Mouse (Mus musculus): ENCODE results near the gene Nfasc. TPM values are rescaled to one million over a fixed set of nuclear protein-coding genes. Genes with fewer than 3 reads are reported as not detected.

Nfasc gene
- polyA plus RNA-seq, 1 experiment = 120 TPM

- Histone ChIP-seq H3K27me3 (ENCODE audit: control insufficient read depth, insufficient read depth, low read length) (no peaks in the 10 kb centered on the region), H3K4me1 (ENCODE audit: control insufficient read depth, insufficient read depth, low read length) (peaks cover 80% of the 10 kb centered on the region), H3K4me3 (replicated peaks; ENCODE audit: insufficient read depth, low read depth, low read length) (no peak overlapping the region), H3K27ac (ENCODE audit: insufficient read depth, low read length) (peak overlapping the region; percentile 85)
- DNase-seq = peak; percentile 91 to 95
- peak; percentile 24; the same call in 1 of the 2 replicates for TF ChIP-seq CTCF (IDR thresholded peaks at IDR 0.05; ENCODE audit: borderline replicate concordance, insufficient read depth, low read depth, low read length)
- TF ChIP-seq POLR2A (IDR thresholded peaks at IDR 0.05; ENCODE audit: borderline replicate concordance, insufficient read depth, low read length) = no peak
- 12% methylated on average over 19 of the region's 19 CpGs for WGBS
Observed at GRCm38 (mm10) chr1:132528647-132529334, 212.8 kb downstream of the Nfasc start.

- peaks cover 73% of the 10 kb centered on the region for H3K4me1 ChIP-seq (ENCODE audit: control insufficient read depth, insufficient read depth, low read length)
- peak; percentile 49 to 52 for DNase-seq
- peak overlapping the region; percentile 85 for H3K27ac ChIP-seq (ENCODE audit: insufficient read depth, low read length)
- WGBS = 25% methylated on average over 13 of the region's 13 CpGs
- no peaks in the 10 kb centered on the region for H3K27me3 ChIP-seq (ENCODE audit: control insufficient read depth, insufficient read depth, low read length)
- no peak overlapping the region for H3K4me3 ChIP-seq (replicated peaks; ENCODE audit: insufficient read depth, low read depth, low read length)
- TF ChIP-seq POLR2A (IDR thresholded peaks at IDR 0.05; ENCODE audit: borderline replicate concordance, insufficient read depth, low read length) (no peak), CTCF (IDR thresholded peaks at IDR 0.05; ENCODE audit: borderline replicate concordance, insufficient read depth, low read depth, low read length) (no peak)
Observed at GRCm38 (mm10) chr1:132528071-132528470, 213.5 kb downstream of the Nfasc start.

GRCm38 (mm10) chr1:132525832-132526231, 215.8 kb downstream of the Nfasc start:
- Histone ChIP-seq H3K27ac (ENCODE audit: insufficient read depth, low read length) (peak overlapping the region; percentile 85), H3K27me3 (ENCODE audit: control insufficient read depth, insufficient read depth, low read length) (no peaks in the 10 kb centered on the region), H3K4me3 (replicated peaks; ENCODE audit: insufficient read depth, low read depth, low read length) (no peak overlapping the region), H3K4me1 (ENCODE audit: control insufficient read depth, insufficient read depth, low read length) (peaks cover 51% of the 10 kb centered on the region)
- TF ChIP-seq POLR2A (IDR thresholded peaks at IDR 0.05; ENCODE audit: borderline replicate concordance, insufficient read depth, low read length) = no peak
- peak; percentile 65 for TF ChIP-seq CTCF (IDR thresholded peaks at IDR 0.05; ENCODE audit: borderline replicate concordance, insufficient read depth, low read depth, low read length)
- WGBS = 2% methylated on average over 10 of the region's 10 CpGs
- DNase-seq = peak; percentile 82 to 87

GRCm38 (mm10) chr1:132523920-132524319, 217.7 kb downstream of the Nfasc start:
- H3K27ac ChIP-seq (ENCODE audit: insufficient read depth, low read length) = no peak overlapping the region
- H3K4me1 ChIP-seq (ENCODE audit: control insufficient read depth, insufficient read depth, low read length) = peaks cover 48% of the 10 kb centered on the region
- peak; percentile 49 to 61 for DNase-seq
- H3K27me3 ChIP-seq (ENCODE audit: control insufficient read depth, insufficient read depth, low read length) = no peaks in the 10 kb centered on the region
- WGBS = 35% methylated on average over 4 of the region's 4 CpGs
- peak; percentile 60 for TF ChIP-seq CTCF (IDR thresholded peaks at IDR 0.05; ENCODE audit: borderline replicate concordance, insufficient read depth, low read depth, low read length)
- TF ChIP-seq POLR2A (IDR thresholded peaks at IDR 0.05; ENCODE audit: borderline replicate concordance, insufficient read depth, low read length) = no peak
- H3K4me3 ChIP-seq (replicated peaks; ENCODE audit: insufficient read depth, low read depth, low read length) = no peak overlapping the region

GRCm38 (mm10) chr1:132523048-132523447, 218.5 kb downstream of the Nfasc start:
- peak in 1 of 2 experiments; percentile 26 for DNase-seq
- WGBS = 31% methylated on average over 8 of the region's 8 CpGs
- peaks cover 49% of the 10 kb centered on the region for H3K4me1 ChIP-seq (ENCODE audit: control insufficient read depth, insufficient read depth, low read length)
- H3K27ac ChIP-seq (ENCODE audit: insufficient read depth, low read length) = no peak overlapping the region
- TF ChIP-seq POLR2A (IDR thresholded peaks at IDR 0.05; ENCODE audit: borderline replicate concordance, insufficient read depth, low read length) = no peak
- no peak for TF ChIP-seq CTCF (IDR thresholded peaks at IDR 0.05; ENCODE audit: borderline replicate concordance, insufficient read depth, low read depth, low read length)
- H3K4me3 ChIP-seq (replicated peaks; ENCODE audit: insufficient read depth, low read depth, low read length) = no peak overlapping the region
- H3K27me3 ChIP-seq (ENCODE audit: control insufficient read depth, insufficient read depth, low read length) = no peaks in the 10 kb centered on the region

- 32% methylated on average over 2 of the region's 6 CpGs for WGBS
- Histone ChIP-seq H3K4me1 (ENCODE audit: control insufficient read depth, insufficient read depth, low read length) (peaks cover 28% of the 10 kb centered on the region), H3K4me3 (replicated peaks; ENCODE audit: insufficient read depth, low read depth, low read length) (no peak overlapping the region), H3K27ac (ENCODE audit: insufficient read depth, low read length) (no peak overlapping the region), H3K27me3 (ENCODE audit: control insufficient read depth, insufficient read depth, low read length) (no peaks in the 10 kb centered on the region)
- peak; percentile 38 to 41 for DNase-seq
- TF ChIP-seq POLR2A (IDR thresholded peaks at IDR 0.05; ENCODE audit: borderline replicate concordance, insufficient read depth, low read length) = no peak
- no peak for TF ChIP-seq CTCF (IDR thresholded peaks at IDR 0.05; ENCODE audit: borderline replicate concordance, insufficient read depth, low read depth, low read length)
Observed at GRCm38 (mm10) chr1:132520764-132521163, 220.8 kb downstream of the Nfasc start.

- no peak overlapping the region for H3K27ac ChIP-seq (ENCODE audit: insufficient read depth, low read length)
- H3K27me3 ChIP-seq (ENCODE audit: control insufficient read depth, insufficient read depth, low read length) = no peaks in the 10 kb centered on the region
- H3K4me1 ChIP-seq (ENCODE audit: control insufficient read depth, insufficient read depth, low read length) = peaks cover 21% of the 10 kb centered on the region
- WGBS = 85% methylated on average over 11 of the region's 11 CpGs
- DNase-seq = peak in 1 of 2 experiments; percentile 9
- no peak overlapping the region for H3K4me3 ChIP-seq (replicated peaks; ENCODE audit: insufficient read depth, low read depth, low read length)
- TF ChIP-seq CTCF (IDR thresholded peaks at IDR 0.05; ENCODE audit: borderline replicate concordance, insufficient read depth, low read depth, low read length) (no peak), POLR2A (IDR thresholded peaks at IDR 0.05; ENCODE audit: borderline replicate concordance, insufficient read depth, low read length) (no peak)
Observed at GRCm38 (mm10) chr1:132519734-132520133, 221.9 kb downstream of the Nfasc start.

GRCm38 (mm10) chr1:132518621-132519020, 223.0 kb downstream of the Nfasc start:
- peaks cover 26% of the 10 kb centered on the region for H3K4me1 ChIP-seq (ENCODE audit: control insufficient read depth, insufficient read depth, low read length)
- H3K4me3 ChIP-seq (replicated peaks; ENCODE audit: insufficient read depth, low read depth, low read length) = no peak overlapping the region
- H3K27me3 ChIP-seq (ENCODE audit: control insufficient read depth, insufficient read depth, low read length) = no peaks in the 10 kb centered on the region
- WGBS = 18% methylated on average over 18 of the region's 18 CpGs
- H3K27ac ChIP-seq (ENCODE audit: insufficient read depth, low read length) = 0 out of 2 replicates have a peak overlapping the region, but pooled peaks have one; percentile 26
- TF ChIP-seq CTCF (IDR thresholded peaks at IDR 0.05; ENCODE audit: borderline replicate concordance, insufficient read depth, low read depth, low read length) = no peak
- TF ChIP-seq POLR2A (IDR thresholded peaks at IDR 0.05; ENCODE audit: borderline replicate concordance, insufficient read depth, low read length) = no peak
- peak; percentile 82 to 83 for DNase-seq

Measured in cerebellum, adult 2 months (tissue).